Mouse (Mus musculus) MEL (cell line): ENCODE data around the gene Srebf1. TPM values are rescaled to one million over a fixed set of nuclear protein-coding genes. Genes with fewer than 3 reads are reported as not detected.

ENCODE experiments used
- DNase-seq: peaks from one replicate; pipeline ENCODE4 v3.0.0; 2011; ENCODE audit warnings: low read depth, low spot score
- H3K27ac ChIP-seq: 2 replicates; pipeline ENCODE4 v1.5.1; 2012; ENCODE audit warnings: low read depth, mild to moderate bottlenecking, control low read depth, low read length, moderate library complexity; ENCODE audit not compliant: control insufficient read depth
- H3K27me3 ChIP-seq, 2 experiments: fragments of 150-350 bp in 1 of 2; sonication (generic) in 1 of 2; 2 replicates each; pipeline ENCODE4 v1.6.1; 2012; ENCODE audit warnings: low read length in 2 of 2, mild to moderate bottlenecking in 2 of 2, improper control_type of control experiment in 1 of 2, moderate library complexity in 1 of 2; ENCODE audit not compliant: insufficient read depth in 2 of 2, control insufficient read depth in 1 of 2
- H3K36me3 ChIP-seq, 2 experiments: 2 replicates each; pipeline ENCODE4 v1.6.1; 2012 to 2014; ENCODE audit warnings: low read length in 2 of 2, improper control_type of control experiment in 1 of 2, inconsistent platforms in 1 of 2, mild to moderate bottlenecking in 1 of 2; ENCODE audit not compliant: insufficient read depth in 2 of 2, control insufficient read depth in 1 of 2
- H3K4me1 ChIP-seq, 2 experiments: fragments of 150-350 bp in 1 of 2; sonication (generic) in 1 of 2; 2 replicates each; pipeline ENCODE4 v1.6.1; 2012; ENCODE audit warnings: low read length in 2 of 2, improper control_type of control experiment in 1 of 2, mild to moderate bottlenecking in 1 of 2; ENCODE audit not compliant: insufficient read depth in 2 of 2, control insufficient read depth in 1 of 2
- H3K4me3 ChIP-seq, 2 experiments: fragments of 150-350 bp in 1 of 2; sonication (generic) in 1 of 2; 2 replicates each; pipeline ENCODE4 v1.5.1; 2012; ENCODE audit warnings: low read depth in 2 of 2, low read length in 2 of 2, mild to moderate bottlenecking in 2 of 2, moderate library complexity in 2 of 2, control low read depth in 1 of 2, improper control_type of control experiment in 1 of 2; ENCODE audit not compliant: control insufficient read depth in 1 of 2, insufficient read depth in 1 of 2
- H3K79me2 ChIP-seq: 2 replicates; pipeline ENCODE4 v1.6.1; 2012; ENCODE audit warnings: mild to moderate bottlenecking, low read length, moderate library complexity; ENCODE audit not compliant: control insufficient read depth, poor library complexity, insufficient read depth
- H3K9ac ChIP-seq: 2 replicates; pipeline ENCODE4 v1.6.1; 2012; ENCODE audit warnings: low read depth, mild to moderate bottlenecking, control low read depth, low read length, moderate library complexity; ENCODE audit not compliant: control insufficient read depth, poor library complexity, severe bottlenecking
- H3K9me3 ChIP-seq: fragments of 150-350 bp; sonication (generic); replicated peaks from 2 replicates; pipeline ENCODE4 v1.6.1; 2012; ENCODE audit warnings: mild to moderate bottlenecking, low read length, improper control_type of control experiment, moderate library complexity; ENCODE audit not compliant: insufficient read depth
- BHLHE40 ChIP-seq: IDR thresholded peaks from 2 replicates; pipeline ENCODE4 v1.6.1; 2012; ENCODE audit warnings: low read depth, mild to moderate bottlenecking, inconsistent platforms, low read length, improper control_type of control experiment, borderline replicate concordance
- CTCF ChIP-seq, 3 experiments: IDR thresholded peaks in 2 of 3; conservative IDR thresholded peaks in 1 of 3; 2 replicates each; pipeline ENCODE4 v1.5.1; 2011 to 2012; ENCODE audit warnings: low read length in 3 of 3, low read depth in 2 of 3, mild to moderate bottlenecking in 2 of 3, improper control_type of control experiment in 1 of 3, inconsistent platforms in 1 of 3, mixed read lengths in 1 of 3, moderate library complexity in 1 of 3; ENCODE audit not compliant: control insufficient read depth in 1 of 3, insufficient read depth in 1 of 3, poor library complexity in 1 of 3, severe bottlenecking in 1 of 3
- KAT2A ChIP-seq: conservative IDR thresholded peaks from 2 replicates; pipeline ENCODE4 v1.6.1; 2012; ENCODE audit warnings: low read depth, low read length, improper control_type of control experiment, inconsistent platforms
- MAFK ChIP-seq: IDR thresholded peaks from 2 replicates; pipeline ENCODE4 v1.6.1; 2011; ENCODE audit warnings: low read depth, mild to moderate bottlenecking, low read length, improper control_type of control experiment, borderline replicate concordance
- MAX ChIP-seq: IDR thresholded peaks from 2 replicates; pipeline ENCODE4 v1.6.1; 2011; ENCODE audit warnings: low read length, improper control_type of control experiment
- MEF2A ChIP-seq: IDR thresholded peaks from 2 replicates; pipeline ENCODE4 v1.6.1; 2014; ENCODE audit warnings: low read depth, mild to moderate bottlenecking, inconsistent platforms, low read length, improper control_type of control experiment; ENCODE audit not compliant: poor library complexity, insufficient replicate concordance, severe bottlenecking; ENCODE audit errors: extremely low read depth
- MYB ChIP-seq: IDR thresholded peaks from 2 replicates; pipeline ENCODE4 v1.6.1; 2011; ENCODE audit warnings: mild to moderate bottlenecking, low read depth, low read length, improper control_type of control experiment
- NELFE ChIP-seq: IDR thresholded peaks from 2 replicates; pipeline ENCODE4 v1.6.1; 2011; ENCODE audit warnings: low read depth, low read length, improper control_type of control experiment
- NRF1 ChIP-seq: IDR thresholded peaks from 2 replicates; pipeline ENCODE4 v1.6.1; 2014; ENCODE audit warnings: low read depth, mild to moderate bottlenecking, inconsistent platforms, low read length, improper control_type of control experiment, moderate library complexity; ENCODE audit not compliant: poor library complexity, insufficient read depth, severe bottlenecking
- POLR2A ChIP-seq, 2 experiments: IDR thresholded peaks; 2 replicates each; pipeline ENCODE4 v1.6.1; 2011 to 2012; ENCODE audit warnings: low read length in 2 of 2, mild to moderate bottlenecking in 2 of 2, control low read depth in 1 of 2, improper control_type of control experiment in 1 of 2, low read depth in 1 of 2, moderate library complexity in 1 of 2; ENCODE audit not compliant: control insufficient read depth in 1 of 2, insufficient read depth in 1 of 2, poor library complexity in 1 of 2
- POLR2AphosphoS2 ChIP-seq: IDR thresholded peaks from 2 replicates; pipeline ENCODE4 v1.6.1; 2011; ENCODE audit warnings: low read length, improper control_type of control experiment
- POLR2AphosphoS5 ChIP-seq: IDR thresholded peaks from 2 replicates; pipeline ENCODE4 v1.6.1; 2012; ENCODE audit warnings: low read depth, borderline replicate concordance, mild to moderate bottlenecking, inconsistent platforms, low read length, moderate library complexity, mixed read lengths
- RAD21 ChIP-seq: IDR thresholded peaks from 2 replicates; pipeline ENCODE4 v1.6.1; 2011; ENCODE audit warnings: mild to moderate bottlenecking, low read depth, low read length, improper control_type of control experiment
- RCOR1 ChIP-seq: IDR thresholded peaks from 2 replicates; pipeline ENCODE4 v1.6.1; 2012; ENCODE audit warnings: low read depth, mild to moderate bottlenecking, inconsistent platforms, low read length, improper control_type of control experiment
- SMC3 ChIP-seq: IDR thresholded peaks from 2 replicates; pipeline ENCODE4 v1.6.1; 2011; ENCODE audit warnings: low read depth, low read length, improper control_type of control experiment
- USF1 ChIP-seq: IDR thresholded peaks from 2 replicates; pipeline ENCODE4 v1.6.1; 2014; ENCODE audit warnings: low read depth, mild to moderate bottlenecking, inconsistent platforms, low read length, improper control_type of control experiment, moderate library complexity
- USF2 ChIP-seq, 2 experiments: IDR thresholded peaks; 2 replicates each; pipeline ENCODE4 v1.6.1; 2011 to 2012; ENCODE audit warnings: improper control_type of control experiment in 2 of 2, low read length in 2 of 2, borderline replicate concordance in 1 of 2, inconsistent platforms in 1 of 2, low read depth in 1 of 2, mild to moderate bottlenecking in 1 of 2; ENCODE audit not compliant: insufficient read depth in 1 of 2
- ZKSCAN1 ChIP-seq: IDR thresholded peaks from 2 replicates; pipeline ENCODE4 v1.6.1; 2012; ENCODE audit warnings: low read depth, mild to moderate bottlenecking, inconsistent platforms, low read length, improper control_type of control experiment, moderate library complexity
- ZNF384 ChIP-seq: IDR thresholded peaks from 2 replicates; pipeline ENCODE4 v1.6.1; 2012; ENCODE audit warnings: low read depth, mild to moderate bottlenecking, inconsistent platforms, low read length, improper control_type of control experiment
- polyA plus RNA-seq, 2 experiments: library from polyadenylated mRNA; stranded (reverse) in 1 of 2; unstranded in 1 of 2; fragments of >175 nt in 1 of 2; fragments of >200 nt in 1 of 2; gene quantifications; 2 replicates each; pipeline versions ENCODE4 v1.2.1 to v1.2.4; 2012; ENCODE audit warnings: low replicate concordance in 2 of 2, low read depth in 1 of 2; ENCODE audit not compliant: insufficient read length in 2 of 2, insufficient read depth in 1 of 2, missing spikeins in 1 of 2
- total RNA-seq: library from RNA; depleted of rRNA; stranded (reverse); fragments of 300-350 nt; gene quantifications from 2 replicates; pipeline ENCODE4 v1.2.3, GENCODE M21; 2012

Gene Srebf1
- total and polyA plus RNA-seq, 3 experiments, result 241 to 288 TPM; not detected in 1

DNA sequence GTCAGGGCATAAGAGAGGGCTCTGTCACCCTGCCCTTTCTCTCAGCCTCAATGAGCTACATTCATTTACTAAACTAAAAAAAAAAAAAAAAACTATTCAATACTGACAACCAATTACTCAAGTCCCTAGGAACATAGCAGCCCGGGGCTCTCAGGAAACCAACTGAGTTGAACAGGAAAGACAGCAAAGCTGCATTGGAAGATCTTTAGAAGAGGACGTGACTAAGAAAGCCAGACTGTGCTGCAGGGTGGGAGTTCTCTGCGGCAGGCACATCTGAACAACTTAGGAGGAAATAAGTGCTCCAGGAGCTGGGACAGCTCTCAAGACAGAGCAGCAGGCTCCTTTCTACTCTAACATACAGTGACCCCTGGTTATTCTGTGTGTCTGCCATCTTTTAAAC, 46.2 kb upstream of the Srebf1 start:
- H3K9me3 ChIP-seq, result no peaks in the 10 kb centered on the region
- TF ChIP-seq MYB (no peak), USF1 (no peak), NRF1 (no peak), KAT2A (no peak), NELFE (no peak), USF2 (IDR thresholded peaks at IDR 0.05; ENCODE audit: borderline replicate concordance in 1 of 2, insufficient read depth in 1 of 2, low read depth in 1 of 2, low read length in 2 of 2) (no peak), ZKSCAN1 (no peak)
- no peaks in the 10 kb centered on the region for H3K4me1 ChIP-seq
- H3K36me3 ChIP-seq, result no peaks in the 10 kb centered on the region
- DNase-seq, result no peak
- no peaks in the 10 kb centered on the region for H3K79me2 ChIP-seq
- no peak overlapping the region for H3K27ac ChIP-seq
- H3K4me3 ChIP-seq, result no peak overlapping the region
- no peaks in the 10 kb centered on the region for H3K27me3 ChIP-seq
- no peak overlapping the region for H3K9ac ChIP-seq

DNA sequence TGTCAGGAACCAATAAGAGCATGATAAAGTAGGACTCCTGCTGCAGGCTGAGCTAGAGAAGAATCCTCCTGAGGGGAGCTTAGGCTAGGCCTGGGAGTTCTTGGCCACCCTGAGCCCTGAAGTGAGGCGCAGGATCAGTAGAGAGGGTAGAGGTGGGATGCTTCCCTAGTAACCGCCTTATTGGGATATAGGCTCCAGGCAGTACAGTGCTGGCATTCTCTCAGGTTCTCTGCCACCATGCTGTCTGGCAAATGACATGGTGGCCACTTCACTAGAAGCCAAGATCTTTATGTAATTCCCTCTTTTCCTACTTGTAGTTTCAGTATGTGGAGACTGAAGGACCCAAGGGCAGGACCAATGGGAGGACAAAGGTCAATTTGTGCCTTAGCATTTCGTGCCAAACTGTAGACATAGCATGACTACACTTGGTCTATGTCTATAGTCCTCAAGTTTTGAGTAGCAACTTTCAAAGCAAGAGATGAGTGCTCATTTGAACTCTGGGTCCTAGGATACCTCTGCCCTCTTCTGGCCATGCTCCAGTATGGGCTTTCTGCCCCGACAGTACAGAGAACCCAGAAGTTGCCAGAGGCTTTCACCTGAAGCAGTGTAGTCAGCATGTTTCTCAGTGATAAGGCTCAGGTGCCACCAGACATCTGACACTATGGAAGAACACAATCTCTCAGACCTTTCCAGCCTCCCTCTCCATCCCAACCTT, 43.0 kb upstream of the Srebf1 start:
- Histone ChIP-seq H3K4me1 (no peaks in the 10 kb centered on the region), H3K27ac (no peak overlapping the region), H3K27me3 (no peaks in the 10 kb centered on the region), H3K79me2 (no peaks in the 10 kb centered on the region), H3K36me3 (no peaks in the 10 kb centered on the region), H3K4me3 (no peak overlapping the region), H3K9me3 (no peaks in the 10 kb centered on the region), H3K9ac (no peak overlapping the region)
- DNase-seq, result peak; percentile 13
- TF ChIP-seq NRF1 (no peak), POLR2AphosphoS2 (no peak), RCOR1 (no peak), RAD21 (peak; percentile 14), MEF2A (no peak), POLR2AphosphoS5 (no peak), ZNF384 (no peak), MAFK (no peak), KAT2A (no peak), BHLHE40 (no peak), CTCF (IDR thresholded peaks at IDR 0.05 in 2 of 3, conservative IDR thresholded peaks at IDR 0.05 in 1 of 3; ENCODE audit: control insufficient read depth in 1 of 3, insufficient read depth in 1 of 3, low read depth in 2 of 3, low read length in 3 of 3, poor library complexity in 1 of 3, severe bottlenecking in 1 of 3) (peak in 1 of 3 experiments; percentile 13; a peak in 1 of 6 replicates), MAX (no peak), POLR2A (IDR thresholded peaks at IDR 0.05; ENCODE audit: control insufficient read depth in 1 of 2, insufficient read depth in 1 of 2, low read depth in 1 of 2, low read length in 2 of 2, poor library complexity in 1 of 2) (no peak), SMC3 (peak; percentile 19; the same call in 1 of the 2 replicates)
